Mouse (Mus musculus): Measurements from ENCODE around the gene Sspn.

GRCm38 (mm10) chr6:145950626-145951025 lies 19.2 kb downstream of the Sspn start:
- no peak for TF ChIP-seq CTCF (IDR thresholded peaks at IDR 0.05; ENCODE audit: low read depth, low read length)
- no peak for TF ChIP-seq POLR2AphosphoS5 (IDR thresholded peaks at IDR 0.05; ENCODE audit: insufficient replicate concordance, low read depth, low read length)
- no peak for TF ChIP-seq GATA1 (IDR thresholded peaks at IDR 0.05; ENCODE audit: borderline replicate concordance, low read length)
